Mouse (Mus musculus) lung, adult 2 months (tissue): ENCODE results near the gene Ten1.

Experiments
- CTCF ChIP-seq: fragments of 200-500 bp; IDR thresholded peaks from 2 replicates; pipeline ENCODE4 v1.5.1; 2011; ENCODE audit warnings: mild to moderate bottlenecking, low read length, control low read depth; ENCODE audit not compliant: insufficient read depth
- POLR2A ChIP-seq: fragments of 200-500 bp; IDR thresholded peaks from 2 replicates; pipeline ENCODE4 v1.6.1; 2011; ENCODE audit warnings: low read depth, mild to moderate bottlenecking, control low read depth, low read length, borderline replicate concordance; ENCODE audit errors: extremely low read depth

GRCm38 (mm10) chr11:116222740-116223059 lies 24.0 kb downstream of the Ten1 start:
- TF ChIP-seq CTCF (no peak), POLR2A (no peak)
